Mouse (Mus musculus): Measurements from ENCODE around the gene Gm10439. TPM values are rescaled to one million over a fixed set of nuclear protein-coding genes. Genes with fewer than 3 reads are reported as not detected.
"Not testable (repeated sequence)": the region's sequence is repeated elsewhere in the genome, so short reads cannot be mapped to it uniquely, and the experiment has no call there.

The Gm10439 gene
- total RNA-seq (2014; rRNA removed) (not detected in 2 replicates), polyA plus RNA-seq (2015; fragmentation: Nextera tagmentation; extraction: Ambion mirVana) (not detected in 2 replicates)

GRCm38 (mm10) chrX:149594270-149594669, at the start of gene Gm10439:
Gm10439 (plus strand) TSS chrX:149594570.
- not testable (repeated sequence) for H3K4me3 ChIP-seq (ENCODE audit: low read depth, low read length); H3K36me3 ChIP-seq (ENCODE audit: insufficient read depth); H3K9ac ChIP-seq; H3K27me3 ChIP-seq (ENCODE audit: insufficient read depth, low read length); H3K9me3 ChIP-seq (ENCODE audit: low read length); ATAC-seq; H3K4me1 ChIP-seq (ENCODE audit: insufficient read depth); H3K4me2 ChIP-seq (ENCODE audit: low read depth); H3K27ac ChIP-seq (ENCODE audit: low read depth, low read length); DNase-seq
- WGBS, result no CpG with 5 or more reads among the region's 6 CpGs

Other genes starting within 250 kb of the Gm10439 start
- gene Gm15085, start 147.0 kb upstream of the Gm10439 start, total RNA-seq (2014; rRNA removed), result not detected in 2 replicates
- not detected in 2 replicates for gene Gm15085, start 147.0 kb upstream of the Gm10439 start, polyA plus RNA-seq (2015; fragmentation: Nextera tagmentation; extraction: Ambion mirVana)
- gene Gm15097, start 189.9 kb downstream of the Gm10439 start, total RNA-seq (2014; rRNA removed), result not detected in 2 replicates
- gene Gm15097, start 189.9 kb downstream of the Gm10439 start, polyA plus RNA-seq (2015; fragmentation: Nextera tagmentation; extraction: Ambion mirVana), result not detected in 2 replicates